Mouse (Mus musculus) heart, embryonic 10.5 days (tissue): ENCODE measurements around the gene Chuk. TPM values are rescaled to one million over a fixed set of nuclear protein-coding genes. Genes with fewer than 3 reads are reported as not detected.
A peak's percentile ranks its signal among the peaks of the same experiment; 100 is the strongest.

ENCODE experiments used
- DNase-seq: peaks from one replicate; pipeline ENCODE4 v3.0.0-alpha.2; 2017; ENCODE audit warnings: low spot score
- H3K27ac ChIP-seq: fragments of 300-500 bp; sonication (generic); 2 replicates; pipeline ENCODE4 v1.5.1; 2016; ENCODE audit warnings: mild to moderate bottlenecking
- H3K27me3 ChIP-seq: fragments of 300-500 bp; sonication (generic); 2 replicates; pipeline ENCODE4 v1.6.1; 2016; ENCODE audit warnings: mild to moderate bottlenecking; ENCODE audit not compliant: poor library complexity, insufficient read depth, severe bottlenecking
- H3K36me3 ChIP-seq: fragments of 300-500 bp; sonication (generic); 2 replicates; pipeline ENCODE4 v1.6.1; 2016; ENCODE audit warnings: mild to moderate bottlenecking, moderate library complexity
- H3K4me1 ChIP-seq: fragments of 300-500 bp; sonication (generic); 2 replicates; pipeline ENCODE4 v1.6.1; 2016; ENCODE audit warnings: mild to moderate bottlenecking
- H3K4me3 ChIP-seq: fragments of 300-500 bp; sonication (generic); 2 replicates; pipeline ENCODE4 v1.5.1; 2016; ENCODE audit warnings: mild to moderate bottlenecking, moderate library complexity
- H3K9me3 ChIP-seq: fragments of 300-500 bp; sonication (generic); 2 replicates; pipeline ENCODE4 v1.6.1; 2016; ENCODE audit warnings: mild to moderate bottlenecking, moderate library complexity
- WGBS: fragments of 180-500 bp; shearing (Covaris S2); methylation state at CpG from one replicate; pipeline ENCODE4 v1.1.7; 2016; 5-methylcytosine and 5-hydroxymethylcytosine counted together
- polyA plus RNA-seq: library from polyadenylated mRNA; unstranded; fragments of >200 nt; fragmentation: Nextera tagmentation; extraction: Ambion mirVana; gene quantifications from 2 replicates; pipeline ENCODE4 v1.2.1, GENCODE M21; 2016

The Chuk gene
- polyA plus RNA-seq, 1 experiment from 2014 or later: 47.0 TPM

DNA sequence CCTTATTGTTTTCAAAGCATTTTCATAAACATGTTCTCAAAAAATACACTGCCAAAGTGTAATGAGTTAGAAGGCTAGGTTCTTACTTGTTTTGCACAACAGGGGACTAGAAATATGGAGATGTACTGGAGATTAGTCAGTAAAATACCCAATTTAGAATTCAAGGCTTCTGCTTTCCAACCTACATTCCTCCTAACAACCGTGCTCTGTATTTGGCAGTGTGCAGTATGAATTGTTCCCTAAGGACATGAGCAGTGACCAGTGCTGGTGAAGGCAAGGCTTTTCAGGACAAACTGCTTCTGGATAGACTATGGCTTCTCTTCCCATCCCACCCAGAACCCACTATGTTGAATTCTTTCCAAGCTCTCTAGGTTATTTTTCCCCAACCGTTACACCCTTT is 26.4 kb downstream of the Chuk start:
- H3K4me3 ChIP-seq: no peak overlapping the region
- H3K27ac ChIP-seq: no peak overlapping the region
- no peaks in the 10 kb centered on the region for H3K4me1 ChIP-seq
- no peak for DNase-seq
- no peaks in the 10 kb centered on the region for H3K27me3 ChIP-seq
- no peaks in the 10 kb centered on the region for H3K9me3 ChIP-seq
- peaks cover 66% of the 10 kb centered on the region for H3K36me3 ChIP-seq
- 78% methylated on average over 2 of the region's 2 CpGs for WGBS

DNA sequence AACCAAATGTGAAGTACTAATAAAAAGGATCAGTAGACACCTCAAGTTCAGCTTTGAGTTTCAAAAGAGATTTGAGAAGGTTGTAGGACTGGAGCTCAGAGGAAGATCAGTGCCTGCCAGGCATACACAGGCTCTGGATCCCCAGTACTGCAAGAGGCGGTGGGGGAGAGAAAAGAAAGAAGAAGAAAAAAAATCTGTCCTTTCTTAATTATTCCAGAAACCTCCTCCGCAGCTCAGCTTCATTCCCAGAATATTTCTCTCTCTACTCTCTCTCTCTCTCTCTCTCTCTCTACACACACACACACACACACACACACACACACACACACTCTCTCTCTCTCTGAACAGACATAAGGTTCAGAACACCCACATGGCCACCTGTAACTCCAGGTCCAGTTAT is 27.3 kb downstream of the Chuk start:
- H3K4me3 ChIP-seq: no peak overlapping the region
- no peaks in the 10 kb centered on the region for H3K4me1 ChIP-seq
- peaks cover 69% of the 10 kb centered on the region for H3K36me3 ChIP-seq
- WGBS: 78% methylated on average over 2 of the region's 2 CpGs
- H3K27ac ChIP-seq: no peak overlapping the region
- H3K27me3 ChIP-seq: no peaks in the 10 kb centered on the region
- no peaks in the 10 kb centered on the region for H3K9me3 ChIP-seq
- no peak for DNase-seq

DNA sequence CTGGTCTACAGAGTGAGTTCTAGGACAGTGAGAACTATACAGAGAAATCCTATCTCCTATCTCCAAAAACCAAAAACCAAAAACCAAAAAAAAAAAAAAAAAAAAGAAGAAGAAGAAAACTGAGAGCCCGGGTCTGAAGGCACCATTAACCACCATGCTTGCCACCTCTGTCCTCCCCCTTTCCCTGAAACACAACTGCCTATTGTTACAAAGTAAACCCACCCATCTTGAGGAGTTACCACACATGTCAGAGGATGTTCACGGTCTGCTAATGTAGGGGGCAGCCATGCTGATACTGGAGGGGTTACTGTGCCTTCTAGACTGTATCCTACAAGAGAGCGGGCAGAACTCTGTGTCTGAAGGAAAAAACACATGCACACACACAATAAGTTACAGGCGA is 30.3 kb downstream of the Chuk start:
- WGBS: 88% methylated on average over 4 of the region's 4 CpGs
- H3K9me3 ChIP-seq: no peaks in the 10 kb centered on the region
- H3K4me1 ChIP-seq: no peaks in the 10 kb centered on the region
- peaks cover 64% of the 10 kb centered on the region for H3K36me3 ChIP-seq
- no peak overlapping the region for H3K27ac ChIP-seq
- H3K27me3 ChIP-seq: no peaks in the 10 kb centered on the region
- H3K4me3 ChIP-seq: no peak overlapping the region
- no peak for DNase-seq

DNA sequence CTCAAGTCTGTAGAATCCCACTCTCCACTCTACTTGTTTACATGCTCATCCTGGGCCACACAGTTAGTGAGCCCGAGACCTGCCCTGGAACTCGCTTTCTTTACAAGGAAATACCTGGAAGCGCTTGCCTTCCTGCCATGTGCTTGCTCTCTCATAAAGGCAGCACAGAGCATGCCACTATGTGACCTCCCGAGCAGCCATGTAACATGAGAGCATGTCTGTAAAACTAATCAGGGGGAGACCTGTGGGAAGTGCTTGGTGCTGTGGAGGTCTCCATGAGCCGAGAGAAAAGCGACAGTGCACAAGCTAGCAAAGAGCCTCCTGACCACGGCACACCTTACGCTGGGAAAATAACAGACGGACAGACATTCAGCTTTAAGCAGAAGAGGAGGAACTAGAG is 30.8 kb downstream of the Chuk start:
- WGBS: 88% methylated on average over 9 of the region's 9 CpGs
- H3K9me3 ChIP-seq: no peaks in the 10 kb centered on the region
- no peak overlapping the region for H3K4me3 ChIP-seq
- peaks cover 63% of the 10 kb centered on the region for H3K36me3 ChIP-seq
- no peaks in the 10 kb centered on the region for H3K27me3 ChIP-seq
- no peak overlapping the region for H3K27ac ChIP-seq
- no peaks in the 10 kb centered on the region for H3K4me1 ChIP-seq
- no peak for DNase-seq

DNA sequence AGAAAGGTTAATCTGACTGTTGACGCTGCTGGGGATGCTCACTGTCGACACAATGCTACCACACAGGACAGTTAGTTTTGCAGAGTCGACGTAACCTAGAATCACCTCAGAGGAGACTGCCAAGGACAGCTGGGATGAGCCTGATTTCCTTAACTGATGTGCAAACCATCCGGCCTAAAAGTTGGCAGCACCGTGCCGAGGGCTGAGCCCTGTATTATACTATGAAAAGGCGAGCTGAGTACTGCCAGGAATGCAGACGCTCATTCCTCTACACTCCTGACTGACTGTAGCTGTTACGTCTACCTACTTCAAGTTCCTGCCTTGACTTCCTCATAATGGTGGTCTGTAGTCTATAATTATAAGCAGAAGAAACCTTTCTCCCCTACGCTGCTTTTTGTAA is 32.3 kb downstream of the Chuk start:
- no peak for DNase-seq
- H3K4me3 ChIP-seq: no peak overlapping the region
- 83% methylated on average over 11 of the region's 11 CpGs for WGBS

DNA sequence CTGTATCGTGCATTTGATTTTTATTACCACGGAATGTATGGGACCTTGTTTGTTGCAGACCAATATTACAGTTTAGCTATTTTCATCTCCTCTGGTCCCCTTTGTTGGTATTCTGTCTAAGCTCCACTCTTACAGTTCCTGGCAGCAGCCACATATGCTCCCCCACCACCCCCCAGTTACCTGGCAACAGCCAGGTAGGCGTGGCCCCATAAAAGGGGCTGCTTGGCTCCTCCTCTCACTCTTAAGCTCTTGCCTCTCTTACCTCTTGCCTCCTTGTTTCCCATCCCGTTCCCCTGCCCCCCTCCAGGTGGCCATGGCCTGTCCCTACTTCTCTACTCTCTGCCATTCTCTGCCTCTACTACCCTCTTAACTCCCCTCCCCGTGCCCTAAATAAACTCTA is 36.1 kb downstream of the Chuk start:
- WGBS: 65% methylated on average over 5 of the region's 5 CpGs
- no peaks in the 10 kb centered on the region for H3K9me3 ChIP-seq
- peaks cover 26% of the 10 kb centered on the region for H3K36me3 ChIP-seq
- H3K27me3 ChIP-seq: no peaks in the 10 kb centered on the region
- no peak overlapping the region for H3K4me3 ChIP-seq
- no peak overlapping the region for H3K27ac ChIP-seq
- H3K4me1 ChIP-seq: peaks cover 13% of the 10 kb centered on the region; the same call in 1 of the 2 replicates
- no peak for DNase-seq

More for the DNA sequence above, 32.3 kb downstream of the Chuk start:
- Histone ChIP-seq H3K4me1 (0 out of 2 replicates have a peak, but pooled peaks cover under 1% of the 10 kb centered on the region), H3K27me3 (no peaks in the 10 kb centered on the region), H3K9me3 (no peaks in the 10 kb centered on the region), H3K36me3 (peaks cover 56% of the 10 kb centered on the region), H3K27ac (no peak overlapping the region)

DNA sequence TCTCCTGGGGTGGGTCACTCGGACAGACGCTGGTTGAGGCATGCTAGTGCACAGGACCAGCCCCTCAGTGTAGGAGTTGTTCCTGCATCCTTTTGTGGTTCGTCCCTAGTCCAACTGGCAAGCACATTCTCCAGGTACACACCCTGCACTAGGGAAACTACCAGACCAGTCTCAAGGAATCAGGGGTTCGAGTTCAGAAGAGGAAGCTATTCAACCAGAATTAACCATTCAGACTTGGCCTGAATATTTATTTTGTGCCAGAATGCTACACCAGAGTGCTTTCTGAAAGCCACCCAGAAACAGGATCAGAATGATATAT is 37.4 kb downstream of the Chuk start:
- no peaks in the 10 kb centered on the region for H3K9me3 ChIP-seq
- no peak for DNase-seq
- H3K27me3 ChIP-seq: no peaks in the 10 kb centered on the region
- peaks cover 13% of the 10 kb centered on the region; the same call in 1 of the 2 replicates for H3K4me1 ChIP-seq
- H3K4me3 ChIP-seq: peak overlapping the region; percentile 86
- peak overlapping the region; percentile 85 for H3K27ac ChIP-seq
- 0 out of 2 replicates have a peak, but pooled peaks cover 14% of the 10 kb centered on the region for H3K36me3 ChIP-seq
- 9% methylated on average over 4 of the region's 4 CpGs for WGBS

DNA sequence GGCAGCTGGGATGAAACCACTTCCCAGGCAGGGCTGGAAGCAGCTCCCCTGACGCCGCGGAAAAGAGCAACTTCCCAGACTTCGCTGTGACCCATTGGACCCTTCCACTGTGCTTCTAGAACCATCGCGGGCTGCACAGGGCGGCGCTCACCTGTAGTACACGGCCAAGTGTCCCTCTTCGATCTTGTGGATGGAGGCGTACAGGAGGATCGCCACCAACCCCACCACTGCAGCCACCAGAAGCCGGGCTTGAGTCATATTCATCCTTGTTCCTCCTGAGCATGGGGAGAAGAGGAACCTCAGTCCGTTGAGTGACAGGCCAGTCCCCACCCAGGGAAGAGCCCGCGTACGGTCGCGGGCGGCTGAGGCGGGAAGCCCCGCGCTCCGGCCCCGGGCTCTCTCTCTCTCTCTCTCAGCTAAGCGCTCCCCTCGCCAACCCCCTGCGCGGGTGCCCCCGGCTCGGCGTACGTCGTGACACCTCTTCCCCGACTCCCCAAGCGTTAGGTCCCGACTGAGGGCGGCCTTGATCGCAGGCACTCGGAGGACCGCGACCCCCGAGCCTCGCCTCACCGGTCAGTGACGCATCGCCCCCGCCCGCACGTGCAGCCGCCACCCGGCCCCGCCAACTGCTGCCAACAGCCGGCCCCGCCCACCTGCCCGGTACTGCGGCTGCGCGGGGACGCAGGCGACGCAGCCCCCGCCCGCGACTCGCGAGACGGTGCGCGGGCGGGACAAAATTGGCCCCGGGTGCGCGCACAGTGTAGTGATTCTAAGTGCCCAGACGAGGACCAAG is 38.0 kb downstream of the Chuk start, which contains the start of gene Erlin1:
Erlin1 (minus strand) TSS at position 665 of the 793 bp plus-strand sequence.
- Histone ChIP-seq H3K9me3 (no peaks in the 10 kb centered on the region), H3K36me3 (0 out of 2 replicates have a peak, but pooled peaks cover 12% of the 10 kb centered on the region), H3K27ac (peak within 1 kb of the TSS; percentile 85), H3K4me3 (peak within 1 kb of the TSS; percentile 86), H3K4me1 (peaks cover 13% of the 10 kb centered on the region; the same call in 1 of the 2 replicates), H3K27me3 (no peaks in the 10 kb centered on the region)
- under 1% methylated on average over 75 of the region's 75 CpGs for WGBS
- peak; percentile 91 for DNase-seq

DNA sequence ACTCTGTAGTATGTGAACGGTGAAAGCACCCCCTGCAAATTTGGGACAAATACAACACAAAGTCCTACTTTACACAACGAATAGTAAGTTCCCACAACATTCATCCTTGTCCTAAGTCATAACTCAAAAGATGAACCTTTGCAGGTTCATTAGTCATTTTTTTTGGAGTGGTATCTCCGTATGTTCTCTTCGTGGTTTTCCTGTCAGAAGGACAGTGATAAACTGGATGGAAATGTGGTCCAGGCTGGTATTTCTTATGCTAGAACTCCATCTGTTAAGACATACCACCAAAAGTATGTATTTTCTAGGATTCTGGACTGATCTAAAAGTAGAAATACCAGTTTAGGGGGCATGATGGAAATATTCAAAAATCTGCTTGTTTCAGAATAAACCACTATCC is 39.0 kb downstream of the Chuk start:
- H3K27me3 ChIP-seq: no peaks in the 10 kb centered on the region
- H3K27ac ChIP-seq: no peak overlapping the region
- no peak for DNase-seq
- peaks cover 13% of the 10 kb centered on the region; the same call in 1 of the 2 replicates for H3K4me1 ChIP-seq
- WGBS: 78% methylated on average over 4 of the region's 4 CpGs
- no peaks in the 10 kb centered on the region for H3K9me3 ChIP-seq
- H3K4me3 ChIP-seq: no peak overlapping the region
- peaks cover 12% of the 10 kb centered on the region; the same call in 1 of the 2 replicates for H3K36me3 ChIP-seq

DNA sequence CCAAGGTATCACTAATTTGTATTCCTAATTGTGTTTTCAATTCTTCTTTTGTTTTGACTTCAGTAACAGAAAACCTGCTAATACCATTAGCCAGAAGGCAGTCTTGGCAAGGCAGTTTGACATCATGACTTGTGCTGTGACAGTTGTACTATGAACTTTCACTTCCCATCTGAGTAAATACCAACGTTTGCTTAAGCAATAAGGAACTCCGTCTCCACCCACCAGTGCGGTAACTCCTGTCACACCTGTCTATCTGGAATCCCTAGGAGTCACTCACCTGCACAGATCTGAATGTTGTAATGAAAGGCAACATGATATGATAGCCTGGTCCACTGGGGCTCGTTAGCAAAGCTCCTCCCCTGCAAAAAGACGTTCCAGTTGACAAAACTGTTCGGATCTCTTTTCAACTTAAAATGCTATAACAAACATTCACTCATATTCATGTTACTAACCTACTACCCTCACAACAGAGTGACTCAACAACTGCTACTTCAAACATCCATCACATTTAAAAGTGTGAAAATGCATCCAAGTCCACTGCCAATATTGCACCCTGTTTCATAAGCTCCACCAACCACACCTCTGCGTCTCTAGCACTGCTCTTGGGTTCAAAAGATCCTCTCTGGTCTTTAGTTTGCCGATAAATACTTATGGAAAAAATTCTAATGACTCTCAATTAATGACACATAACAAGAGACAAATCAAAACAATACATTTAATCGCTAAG is 39.8 kb downstream of the Chuk start:
- no peak for DNase-seq
- H3K36me3 ChIP-seq: peaks cover 11% of the 10 kb centered on the region; the same call in 1 of the 2 replicates
- H3K27ac ChIP-seq: no peak overlapping the region
- H3K4me3 ChIP-seq: no peak overlapping the region
- H3K27me3 ChIP-seq: no peaks in the 10 kb centered on the region
- H3K4me1 ChIP-seq: peaks cover 13% of the 10 kb centered on the region; the same call in 1 of the 2 replicates
- 80% methylated on average over 9 of the region's 9 CpGs for WGBS
- H3K9me3 ChIP-seq: no peaks in the 10 kb centered on the region

DNA sequence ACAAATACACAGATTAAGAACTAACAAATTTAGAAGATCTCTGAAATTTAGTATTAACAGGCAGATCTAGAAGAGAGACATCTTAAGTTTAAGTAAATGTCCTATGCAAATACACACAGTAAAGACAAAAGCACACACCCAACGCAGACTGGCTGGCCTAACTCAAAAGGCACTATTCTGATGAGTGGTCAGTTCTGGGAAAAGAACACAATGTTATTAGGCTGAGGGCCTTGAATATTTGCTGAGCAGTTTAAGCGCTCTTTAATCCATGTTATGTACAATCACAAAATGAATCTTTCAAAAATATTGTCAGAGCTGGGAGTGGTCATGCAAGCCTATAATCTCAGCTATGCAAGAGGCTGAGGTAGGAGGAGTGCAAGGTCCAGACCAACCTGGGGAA is 42.5 kb downstream of the Chuk start:
- H3K27me3 ChIP-seq: no peaks in the 10 kb centered on the region
- 93% methylated on average over 2 of the region's 2 CpGs for WGBS
- no peak overlapping the region for H3K4me3 ChIP-seq
- no peaks in the 10 kb centered on the region for H3K9me3 ChIP-seq
- peaks cover 19% of the 10 kb centered on the region; the same call in 1 of the 2 replicates for H3K36me3 ChIP-seq
- no peak for DNase-seq
- no peak overlapping the region for H3K27ac ChIP-seq
- peaks cover 9% of the 10 kb centered on the region; the same call in 1 of the 2 replicates for H3K4me1 ChIP-seq

DNA sequence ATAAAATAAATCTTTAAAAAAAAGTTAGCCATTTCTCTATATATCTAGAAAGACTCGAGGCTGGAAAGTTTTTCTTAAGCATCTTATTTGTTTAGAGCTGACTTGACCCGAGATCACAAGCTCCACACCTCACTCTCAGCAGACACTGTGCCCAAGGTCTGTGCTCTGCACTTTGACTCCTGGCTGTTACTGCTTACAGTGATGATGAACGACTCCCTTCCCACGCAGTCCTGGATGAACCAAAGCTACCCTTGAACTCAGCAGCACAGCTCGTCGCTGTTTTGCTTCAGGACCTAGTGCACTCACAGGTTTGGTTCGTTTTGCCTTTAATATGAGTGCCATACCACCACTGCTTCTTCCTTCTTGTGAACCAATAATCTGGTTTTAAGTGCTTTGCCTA is 43.5 kb downstream of the Chuk start:
- WGBS: 87% methylated on average over 7 of the region's 7 CpGs
- Histone ChIP-seq H3K4me3 (no peak overlapping the region), H3K27me3 (no peaks in the 10 kb centered on the region), H3K9me3 (no peaks in the 10 kb centered on the region), H3K27ac (no peak overlapping the region), H3K4me1 (0 out of 2 replicates have a peak, but pooled peaks cover 2% of the 10 kb centered on the region), H3K36me3 (peaks cover 28% of the 10 kb centered on the region)
- DNase-seq: no peak

DNA sequence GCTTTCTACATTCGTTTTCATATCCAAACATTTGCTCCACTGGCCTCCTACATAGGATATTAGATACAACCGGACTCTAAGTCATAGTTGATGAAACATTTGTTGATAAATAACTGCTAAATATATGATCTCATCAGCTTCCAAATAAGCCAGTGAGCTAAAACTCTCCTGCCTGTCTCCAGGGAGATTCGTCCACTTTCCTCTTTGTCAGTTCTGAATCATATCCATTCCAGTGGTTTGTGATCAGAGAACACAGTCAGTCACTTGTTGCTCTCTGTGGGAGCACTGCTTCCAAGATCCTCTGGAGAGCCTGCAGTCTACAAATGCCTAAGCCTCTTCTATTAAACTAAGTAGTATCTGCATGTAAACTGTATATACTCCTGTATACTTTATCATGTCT is 47.1 kb downstream of the Chuk start:
- H3K27ac ChIP-seq: no peak overlapping the region
- 80% methylated on average over 3 of the region's 3 CpGs for WGBS
- H3K27me3 ChIP-seq: no peaks in the 10 kb centered on the region
- DNase-seq: no peak
- H3K36me3 ChIP-seq: peaks cover 49% of the 10 kb centered on the region
- no peaks in the 10 kb centered on the region for H3K9me3 ChIP-seq
- H3K4me1 ChIP-seq: no peaks in the 10 kb centered on the region
- no peak overlapping the region for H3K4me3 ChIP-seq
